Mouse (Mus musculus) olfactory bulb, adult 2 months (tissue): ENCODE data around the gene Bbs9.

Source experiments
- CTCF ChIP-seq: fragments of 200-500 bp; IDR thresholded peaks from 2 replicates; pipeline ENCODE4 v1.5.1; 2012; ENCODE audit warnings: low read depth, mild to moderate bottlenecking, low read length, moderate library complexity; ENCODE audit not compliant: insufficient read depth
- POLR2A ChIP-seq: fragments of 200-500 bp; IDR thresholded peaks from 2 replicates; pipeline ENCODE4 v1.6.1; 2012; ENCODE audit warnings: mild to moderate bottlenecking, low read depth, low read length, moderate library complexity; ENCODE audit not compliant: insufficient read depth

DNA sequence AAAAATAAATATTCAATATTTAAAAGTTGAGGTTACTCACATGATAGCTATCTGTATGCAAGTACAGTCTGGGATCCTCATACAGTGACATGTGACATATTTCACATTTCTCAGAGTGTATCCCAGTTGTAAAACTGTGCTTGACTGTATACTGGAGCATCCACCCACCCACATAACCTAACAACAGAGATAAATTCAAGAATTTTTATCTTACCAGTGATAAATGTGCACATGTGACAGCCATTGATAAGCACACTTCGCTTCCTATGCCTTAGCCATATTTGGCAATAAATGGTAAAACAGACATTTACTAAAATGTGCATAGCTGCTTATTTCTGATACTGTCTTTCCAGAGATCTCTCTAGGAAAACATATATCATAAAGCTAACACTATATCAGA is 330.5 kb downstream of the Bbs9 start:
- TF ChIP-seq POLR2A (no peak), CTCF (no peak)
